Mouse (Mus musculus) forebrain, embryonic 11.5 days (tissue): ENCODE measurements around the gene Zfp831. TPM values are rescaled to one million over a fixed set of nuclear protein-coding genes. Genes with fewer than 3 reads are reported as not detected.

Source experiments
- ATAC-seq: fragments of 200-750 bp; cut with Nextera tagmentation; replicated peaks from 2 replicates; pipeline ENCODE4 v1.8.0; 2017; ENCODE audit warnings: moderate TSS enrichment; ENCODE audit not compliant: low FRiP score
- DNase-seq: peaks from one replicate; pipeline ENCODE4 v3.0.0-alpha.2; 2017; ENCODE audit warnings: low spot score
- H3K27ac ChIP-seq: fragments of 300-500 bp; sonication (generic); 2 replicates; pipeline ENCODE4 v1.5.1; 2014; ENCODE audit warnings: low read depth, low read length
- H3K27me3 ChIP-seq: fragments of 300-500 bp; sonication (generic); 2 replicates; pipeline ENCODE4 v1.6.1; 2014; ENCODE audit warnings: mild to moderate bottlenecking, low read length, mixed read lengths; ENCODE audit not compliant: control insufficient read depth, insufficient read depth
- H3K36me3 ChIP-seq: fragments of 300-500 bp; sonication (generic); 2 replicates; pipeline ENCODE4 v1.6.1; 2014; ENCODE audit warnings: mild to moderate bottlenecking, low read length, moderate library complexity, mixed read lengths; ENCODE audit not compliant: control insufficient read depth, insufficient read depth
- H3K4me1 ChIP-seq: fragments of 300-500 bp; sonication (generic); replicated peaks from 2 replicates; pipeline ENCODE4 v1.6.1; 2014; ENCODE audit warnings: low read length, mixed read lengths; ENCODE audit not compliant: control insufficient read depth, insufficient read depth
- H3K4me2 ChIP-seq: fragments of 300-500 bp; sonication (generic); 2 replicates; pipeline ENCODE4 v1.6.1; 2014; ENCODE audit warnings: low read depth, mild to moderate bottlenecking, low read length, moderate library complexity, mixed read lengths; ENCODE audit not compliant: severe bottlenecking
- H3K4me3 ChIP-seq: fragments of 300-500 bp; sonication (generic); 2 replicates; pipeline ENCODE4 v1.5.1; 2014; ENCODE audit warnings: low read depth, low read length
- H3K9ac ChIP-seq: fragments of 300-500 bp; sonication (generic); 2 replicates; pipeline ENCODE4 v1.6.1; 2014; ENCODE audit warnings: low read length
- H3K9me3 ChIP-seq: fragments of 300-500 bp; sonication (generic); 2 replicates; pipeline ENCODE4 v1.6.1; 2016; ENCODE audit warnings: low read length, mixed read lengths; ENCODE audit not compliant: control insufficient read depth
- WGBS: fragments of 180-500 bp; shearing (Covaris S2); extraction: QIAGEN DNeasy Blood & Tissue Kit; methylation state at CpG from one replicate; pipeline ENCODE4 v1.1.7; 2014; 5-methylcytosine and 5-hydroxymethylcytosine counted together
- polyA plus RNA-seq: library from polyadenylated mRNA; unstranded; fragments of >200 nt; fragmentation: Nextera tagmentation; extraction: Ambion mirVana; gene quantifications from 2 replicates; pipeline ENCODE4 v1.2.1, GENCODE M21; 2014

Zfp831 gene
- polyA plus RNA-seq, 1 experiment from 2014 or later, result not detected

GRCm38 (mm10) chr2:174731939-174732338 lies 88.6 kb downstream of the Zfp831 start:
- Histone ChIP-seq H3K4me3 (no peak overlapping the region), H3K36me3 (no peaks in the 10 kb centered on the region), H3K4me1 (no peaks in the 10 kb centered on the region), H3K4me2 (no peak overlapping the region), H3K27ac (no peak overlapping the region), H3K27me3 (no peaks in the 10 kb centered on the region), H3K9me3 (no peaks in the 10 kb centered on the region), H3K9ac (no peak overlapping the region)
- WGBS, result 86% methylated on average over 5 of the region's 5 CpGs
- DNase-seq (no peak), ATAC-seq (no peak)

- ATAC-seq (no peak), DNase-seq (no peak)
- Histone ChIP-seq H3K9me3 (no peaks in the 10 kb centered on the region), H3K27me3 (no peaks in the 10 kb centered on the region), H3K4me3 (no peak overlapping the region), H3K9ac (no peak overlapping the region), H3K4me1 (no peaks in the 10 kb centered on the region), H3K36me3 (no peaks in the 10 kb centered on the region), H3K4me2 (no peak overlapping the region), H3K27ac (no peak overlapping the region)
- 96% methylated on average over 1 of the region's 1 CpGs for WGBS
Observed at GRCm38 (mm10) chr2:174735270-174735669, 91.9 kb downstream of the Zfp831 start.

GRCm38 (mm10) chr2:174747182-174747581 lies 103.8 kb downstream of the Zfp831 start:
- no peak for ATAC-seq
- DNase-seq, result no peak
- no peaks in the 10 kb centered on the region for H3K4me1 ChIP-seq
- H3K4me3 ChIP-seq, result no peak overlapping the region
- H3K27ac ChIP-seq, result no peak overlapping the region
- 82% methylated on average over 1 of the region's 1 CpGs for WGBS
- H3K36me3 ChIP-seq, result no peaks in the 10 kb centered on the region
- no peaks in the 10 kb centered on the region for H3K9me3 ChIP-seq
- no peak overlapping the region for H3K4me2 ChIP-seq
- H3K9ac ChIP-seq, result no peak overlapping the region
- no peaks in the 10 kb centered on the region for H3K27me3 ChIP-seq

- no peak overlapping the region for H3K27ac ChIP-seq
- H3K9me3 ChIP-seq, result no peaks in the 10 kb centered on the region
- no peaks in the 10 kb centered on the region for H3K36me3 ChIP-seq
- H3K27me3 ChIP-seq, result no peaks in the 10 kb centered on the region
- H3K4me2 ChIP-seq, result no peak overlapping the region
- ATAC-seq (no peak; the same call in 1 of the 2 replicates), DNase-seq (no peak)
- H3K4me1 ChIP-seq, result no peaks in the 10 kb centered on the region
- WGBS, result 82% methylated on average over 8 of the region's 8 CpGs
- H3K9ac ChIP-seq, result no peak overlapping the region
- H3K4me3 ChIP-seq, result no peak overlapping the region
Observed at GRCm38 (mm10) chr2:174748381-174748780, 105.0 kb downstream of the Zfp831 start.

GRCm38 (mm10) chr2:174753197-174753596 lies 109.9 kb downstream of the Zfp831 start:
- no peak for ATAC-seq
- H3K4me1 ChIP-seq, result no peaks in the 10 kb centered on the region
- WGBS, result 100% methylated on average over 1 of the region's 1 CpGs

GRCm38 (mm10) chr2:174754231-174754630 lies 110.9 kb downstream of the Zfp831 start:
- Histone ChIP-seq H3K36me3 (no peaks in the 10 kb centered on the region), H3K4me2 (no peak overlapping the region), H3K4me3 (no peak overlapping the region), H3K9ac (no peak overlapping the region), H3K9me3 (no peaks in the 10 kb centered on the region), H3K4me1 (no peaks in the 10 kb centered on the region), H3K27ac (no peak overlapping the region), H3K27me3 (no peaks in the 10 kb centered on the region)
- no peak for ATAC-seq
- 73% methylated on average over 1 of the region's 1 CpGs for WGBS
- DNase-seq, result no peak

More at GRCm38 (mm10) chr2:174753197-174753596, 109.9 kb downstream of the Zfp831 start:
- DNase-seq, result no peak
- Histone ChIP-seq H3K27me3 (no peaks in the 10 kb centered on the region), H3K36me3 (no peaks in the 10 kb centered on the region), H3K9me3 (no peaks in the 10 kb centered on the region), H3K9ac (no peak overlapping the region), H3K4me2 (no peak overlapping the region), H3K4me3 (no peak overlapping the region), H3K27ac (no peak overlapping the region)

GRCm38 (mm10) chr2:174759189-174759588 lies 115.9 kb downstream of the Zfp831 start:
- no peak for DNase-seq
- H3K27me3 ChIP-seq, result peaks cover 2% of the 10 kb centered on the region; the same call in 1 of the 2 replicates
- H3K4me2 ChIP-seq, result no peak overlapping the region
- no peak overlapping the region for H3K27ac ChIP-seq
- no peak for ATAC-seq
- H3K36me3 ChIP-seq, result no peaks in the 10 kb centered on the region
- 86% methylated on average over 4 of the region's 4 CpGs for WGBS
- no peak overlapping the region for H3K4me3 ChIP-seq
- no peak overlapping the region for H3K9ac ChIP-seq
- peaks cover 2% of the 10 kb centered on the region; the same call in 1 of the 2 replicates for H3K4me1 ChIP-seq
- no peaks in the 10 kb centered on the region for H3K9me3 ChIP-seq

Other genes with a start within 250 kb of the Zfp831 start
- gene Nelfcd, start 227.7 kb upstream of the Zfp831 start, polyA plus RNA-seq, result 178 and 192 TPM in 2 replicates
- 78.7 and 92.9 TPM in 2 replicates for gene Ctsz, start 204.5 kb upstream of the Zfp831 start, polyA plus RNA-seq
- 4.9 and 6.3 TPM in 2 replicates for gene Tubb1, start 192.8 kb upstream of the Zfp831 start, polyA plus RNA-seq
- 600 and 613 TPM in 2 replicates for gene Atp5e, start 179.4 kb upstream of the Zfp831 start, polyA plus RNA-seq
- 127 and 132 TPM in 2 replicates for gene Prelid3b, start 170.5 kb upstream of the Zfp831 start, polyA plus RNA-seq
- 2.8 and 5.7 TPM in 2 replicates for gene Edn3, start 117.1 kb downstream of the Zfp831 start, polyA plus RNA-seq